Mouse (Mus musculus): ENCODE results near the gene Gpr155.

- no peak for TF ChIP-seq POLR2A (IDR thresholded peaks at IDR 0.05; ENCODE audit: borderline replicate concordance, control insufficient read depth, low read depth, low read length)
- no peak for TF ChIP-seq CTCF (IDR thresholded peaks at IDR 0.05; ENCODE audit: control insufficient read depth, insufficient read depth, low read length)
Measured at GRCm38 (mm10) chr2:73338415-73338814, 48.0 kb downstream of the Gpr155 start.
